Mouse (Mus musculus): ENCODE data around the gene Eif4g3.
A peak's percentile ranks its signal among the peaks of the same experiment; 100 is the strongest.
"Not testable (repeated sequence)": the region's sequence is repeated elsewhere in the genome, so short reads cannot be mapped to it uniquely, and the experiment has no call there.

Eif4g3 gene

GRCm38 (mm10) chr4:137992890-137993289 lies at the start of gene Eif4g3:
TSS of gene Eif4g3 (plus strand) at chr4:137993022.
- DNase-seq (ENCODE audit: low spot score in 2 of 2): no peak

GRCm38 (mm10) chr4:137943540-137943939 lies 49.3 kb upstream of the Eif4g3 start:
- DNase-seq (ENCODE audit: low spot score in 2 of 2): no peak

- no peak for DNase-seq (ENCODE audit: low spot score in 2 of 2)
Observed at GRCm38 (mm10) chr4:137945376-137945775, 47.4 kb upstream of the Eif4g3 start.

GRCm38 (mm10) chr4:137946419-137946818 lies 46.4 kb upstream of the Eif4g3 start:
- no peak for DNase-seq (ENCODE audit: low spot score in 2 of 2)

DNA sequence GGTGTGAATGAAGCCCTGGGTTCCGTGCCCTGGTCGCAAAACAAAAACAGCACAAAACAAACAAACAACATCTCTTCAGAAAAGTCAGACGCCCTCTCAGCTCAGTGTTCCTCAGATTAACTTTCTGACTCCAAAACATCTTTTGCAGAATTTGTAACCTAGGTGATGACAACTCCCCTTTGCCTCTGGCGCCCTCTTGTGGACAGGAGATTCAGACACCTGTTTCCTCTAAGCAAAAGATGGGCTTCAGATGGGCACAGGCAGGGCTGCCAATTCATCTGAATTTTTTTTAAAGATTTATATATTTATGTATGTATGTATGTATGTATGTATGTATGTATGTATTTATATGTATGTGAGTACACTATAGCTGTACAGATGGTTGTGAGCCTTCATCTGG lies 40.0 kb upstream of the Eif4g3 start:
- DNase-seq (ENCODE audit: low spot score in 2 of 2): peak in 1 of 2 experiments; percentile 87

GRCm38 (mm10) chr4:137954184-137954583 lies 38.6 kb upstream of the Eif4g3 start:
- no peak for DNase-seq (ENCODE audit: low spot score in 2 of 2)

DNA sequence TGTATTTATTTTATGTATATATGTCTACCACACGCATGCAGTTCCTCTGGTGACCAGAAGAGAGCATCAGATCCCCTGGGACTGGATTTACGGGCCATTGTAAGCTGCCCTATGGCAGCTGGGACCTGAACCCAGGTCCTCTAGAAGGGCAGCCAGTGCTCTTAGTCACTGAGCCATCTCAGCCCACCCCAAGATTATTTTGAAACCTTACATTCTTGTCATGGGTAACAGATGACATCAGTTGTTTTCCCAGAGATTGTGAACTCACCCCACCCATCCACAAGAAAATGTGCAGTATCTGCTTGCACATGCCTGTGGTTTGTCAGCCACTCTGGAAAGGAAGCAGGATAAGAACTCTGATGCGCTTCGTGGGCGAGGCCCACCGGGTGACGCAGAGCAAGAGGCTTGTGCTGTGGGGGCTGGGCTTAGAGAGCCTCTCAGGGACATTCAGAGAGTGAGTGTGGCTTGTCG lies 37.9 kb upstream of the Eif4g3 start:
- no peak for DNase-seq (ENCODE audit: low spot score in 2 of 2)

DNA sequence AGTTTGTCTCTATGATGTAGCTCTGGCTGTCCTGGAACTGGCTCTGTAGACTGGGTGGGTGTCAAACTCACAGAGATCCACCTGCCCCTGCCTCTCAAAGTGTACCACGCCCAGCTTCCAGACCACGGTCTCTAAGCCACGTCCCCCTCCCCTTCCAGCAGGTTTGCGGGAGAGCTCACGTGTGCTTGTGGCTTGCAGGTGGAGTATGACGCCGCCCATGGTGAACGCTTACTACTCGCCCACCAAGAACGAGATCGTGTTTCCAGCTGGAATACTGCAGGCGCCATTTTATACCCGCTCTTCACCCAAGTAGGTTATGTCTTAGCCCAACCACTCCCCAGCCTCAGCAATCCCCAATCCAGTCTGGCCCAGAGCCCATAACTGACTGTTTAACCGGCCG lies 36.6 kb upstream of the Eif4g3 start:
- no peak for DNase-seq (ENCODE audit: low spot score in 2 of 2)

- DNase-seq (ENCODE audit: low spot score in 2 of 2): no peak
Observed at GRCm38 (mm10) chr4:137959889-137960665, 32.7 kb upstream of the Eif4g3 start.

DNA sequence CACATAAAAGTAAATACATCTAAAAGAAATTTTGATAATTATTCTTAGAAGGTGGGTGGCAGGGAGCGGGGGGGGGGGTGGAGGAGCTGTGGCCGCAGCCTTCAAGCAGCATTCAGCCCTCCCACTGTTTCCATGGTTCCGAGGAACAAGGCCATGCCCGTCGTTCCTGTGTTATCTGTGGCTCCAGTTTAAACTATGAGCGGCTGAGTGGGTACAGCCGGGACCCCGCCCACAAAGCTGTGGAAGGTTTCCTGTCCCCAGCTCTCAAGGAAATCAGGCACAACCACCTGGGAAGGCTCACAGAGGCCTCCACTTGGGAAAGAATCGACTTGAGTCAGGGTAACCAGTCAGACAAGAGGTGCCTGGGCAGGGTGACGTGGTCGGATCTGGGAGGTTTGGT lies 32.1 kb upstream of the Eif4g3 start:
- DNase-seq (ENCODE audit: low spot score in 2 of 2): no peak

GRCm38 (mm10) chr4:137962643-137963350 lies 30.0 kb upstream of the Eif4g3 start:
- no peak for DNase-seq (ENCODE audit: low spot score in 2 of 2)

GRCm38 (mm10) chr4:137963431-137963830 lies 29.4 kb upstream of the Eif4g3 start:
- DNase-seq (ENCODE audit: low spot score in 2 of 2): no peak

DNA sequence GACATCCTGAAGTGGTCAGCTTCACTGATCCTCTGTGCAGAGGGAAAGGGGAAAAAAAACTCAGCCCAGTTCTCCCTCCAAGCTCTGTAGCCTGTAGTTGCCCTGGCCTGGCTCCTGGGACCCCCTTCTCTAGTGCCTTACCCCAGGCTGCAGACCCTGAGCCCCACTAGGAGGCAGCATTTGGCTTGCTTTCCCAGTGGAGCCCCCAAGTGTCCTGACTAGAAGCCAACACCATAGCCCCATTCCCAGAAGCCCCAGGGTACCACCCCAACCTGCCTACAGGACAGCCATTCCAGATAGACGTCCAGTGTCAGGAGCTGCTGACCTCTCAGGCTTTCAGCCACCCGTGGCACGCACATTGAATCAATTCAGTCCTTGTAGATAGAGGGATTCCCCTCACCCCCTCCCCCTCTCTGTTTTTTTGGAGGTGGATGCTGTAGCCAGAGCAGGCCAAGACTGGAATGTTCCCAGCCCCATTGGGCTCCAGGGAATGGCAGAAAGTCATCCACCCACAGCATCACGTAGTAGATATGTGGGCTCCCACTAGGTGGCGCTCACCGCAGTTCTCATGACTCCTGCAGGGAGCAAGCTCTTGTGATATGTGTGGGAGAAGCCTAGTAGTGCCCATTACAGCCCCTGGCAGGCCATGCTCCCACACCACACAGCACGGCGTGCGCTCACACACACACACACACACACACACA lies 28.8 kb upstream of the Eif4g3 start:
- peak; percentile 84 to 89 for DNase-seq (ENCODE audit: low spot score in 2 of 2)

DNA sequence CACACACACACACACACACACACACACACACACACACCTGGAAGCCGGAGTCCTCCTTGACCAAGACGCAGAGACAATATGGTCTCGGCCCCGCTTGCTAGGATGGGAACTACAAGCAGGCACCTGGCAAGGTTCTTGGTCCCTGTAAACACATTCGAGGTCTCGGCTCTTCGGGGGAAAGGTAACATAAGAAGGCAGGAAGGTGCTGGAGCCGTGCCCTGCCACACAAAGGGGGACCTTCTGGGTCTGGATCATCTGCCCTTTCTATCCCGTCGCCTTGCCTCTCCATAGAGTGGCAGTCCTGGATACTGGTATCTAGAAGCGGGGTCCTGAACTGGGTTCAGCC lies 28.3 kb upstream of the Eif4g3 start:
- DNase-seq (ENCODE audit: low spot score in 2 of 2): no peak

- peak; percentile 81 to 85 for DNase-seq (ENCODE audit: low spot score in 2 of 2)
Observed at GRCm38 (mm10) chr4:137968203-137968602, 24.6 kb upstream of the Eif4g3 start.

- DNase-seq (ENCODE audit: low spot score in 2 of 2): not testable (repeated sequence)
Observed at GRCm38 (mm10) chr4:137970623-137971199, 22.1 kb upstream of the Eif4g3 start.

DNA sequence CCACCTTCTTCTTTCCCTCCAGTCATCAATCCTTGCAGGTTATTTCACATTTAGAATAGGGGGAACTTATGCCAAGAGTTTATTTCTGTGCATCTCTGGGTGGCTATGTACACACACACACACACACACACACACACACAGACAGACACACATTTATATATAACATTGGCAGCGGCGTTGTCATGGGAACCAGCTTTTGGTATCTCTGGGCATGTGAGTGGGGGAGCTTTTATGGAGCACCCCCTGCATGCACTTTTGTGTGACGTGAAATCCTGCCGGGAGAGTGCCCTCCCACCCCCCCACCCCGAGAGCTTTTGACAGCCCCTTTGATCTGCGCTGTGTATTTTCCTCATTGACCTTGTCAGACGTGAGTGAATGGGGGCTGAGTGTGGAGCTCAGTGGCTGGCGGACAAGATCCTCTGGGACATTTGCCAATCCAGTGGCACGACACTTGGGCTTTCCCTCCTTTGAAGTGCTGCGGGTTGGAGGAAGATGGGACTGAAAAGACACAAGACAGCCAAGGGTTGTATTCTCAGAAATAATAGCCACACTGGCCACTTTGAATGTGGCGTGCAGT lies 17.9 kb upstream of the Eif4g3 start:
- DNase-seq (ENCODE audit: low spot score in 2 of 2): not testable (repeated sequence)

- not testable (repeated sequence) for DNase-seq (ENCODE audit: low spot score in 2 of 2)
Observed at GRCm38 (mm10) chr4:137979066-137979644, 13.7 kb upstream of the Eif4g3 start.

- no peak for DNase-seq (ENCODE audit: low spot score in 2 of 2)
Observed at GRCm38 (mm10) chr4:137982869-137983268, 10.0 kb upstream of the Eif4g3 start.

DNA sequence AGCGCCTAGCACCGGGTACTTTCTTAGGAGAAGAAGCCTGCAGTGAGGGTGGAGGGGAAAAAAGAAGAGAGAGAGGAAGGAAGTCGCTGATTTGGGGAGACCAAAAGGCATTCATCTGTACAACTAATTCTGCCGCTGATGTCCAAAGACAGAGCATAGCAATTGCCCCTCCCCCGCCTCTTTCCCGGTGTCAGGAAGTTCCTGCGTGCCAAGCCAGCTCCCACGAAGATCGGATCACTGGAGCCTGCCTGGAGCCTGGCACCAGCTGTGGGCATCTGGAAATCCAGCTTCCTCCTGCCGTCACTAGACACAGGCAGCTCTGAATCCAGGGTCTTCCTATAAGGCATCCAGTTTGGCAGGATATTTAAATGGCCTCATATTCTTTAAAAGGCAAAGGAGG lies 8.6 kb upstream of the Eif4g3 start:
- DNase-seq (ENCODE audit: low spot score in 2 of 2): peak; percentile 63 to 67

DNA sequence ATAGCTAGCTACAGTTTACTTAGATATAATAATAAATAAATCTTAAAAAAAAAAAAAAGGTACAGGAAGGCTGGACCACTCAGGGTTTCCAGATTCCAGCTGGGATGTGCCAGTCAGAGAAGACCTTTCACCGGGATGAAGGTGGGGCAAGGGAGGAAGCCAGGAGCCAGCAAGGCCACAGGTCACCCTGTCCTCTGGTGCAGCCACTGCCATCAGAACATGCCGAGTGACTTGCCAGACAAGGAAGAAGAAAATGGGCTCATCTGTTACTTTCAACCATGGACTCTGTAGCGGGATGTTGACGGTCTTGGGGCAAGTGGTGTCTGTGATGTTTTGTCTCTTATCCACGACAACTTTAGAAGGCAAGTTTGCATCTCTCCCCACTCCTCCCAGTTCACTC lies 8.1 kb upstream of the Eif4g3 start:
- no peak for DNase-seq (ENCODE audit: low spot score in 2 of 2)
